In the genomic region with DNA sequence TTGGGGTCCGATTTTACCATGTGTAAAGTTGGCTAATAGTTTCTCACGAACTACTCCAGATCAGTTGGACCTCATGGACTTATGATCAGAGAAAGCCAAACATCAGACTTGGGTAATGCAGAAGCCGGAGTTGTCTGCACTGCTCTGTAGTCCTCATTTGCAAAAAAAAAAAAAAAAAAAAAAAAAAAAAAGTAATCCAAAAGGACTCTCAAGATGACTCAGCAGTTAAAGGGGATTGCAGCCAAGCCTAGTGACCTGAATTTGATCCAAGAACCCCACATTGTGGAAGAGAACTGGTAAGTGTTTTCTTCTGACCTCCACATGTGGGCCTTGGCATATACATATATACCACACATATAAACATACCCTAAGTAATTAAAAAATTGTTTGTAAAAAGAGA, we compare ENCODE assay signal across 19 mouse cellular contexts.
DNase-seq lines count a peak whose midpoint lies in the region; TF ChIP-seq lines count a peak whose summit lies in the region.
"Had no signal": no experiment of that assay in that cellular context is flagged by ENCODE, and none has a peak within 500 bp of the region (broad histone marks: within the 10 kb centered on the region; RNA-seq: fewer than 3 reads in every experiment).

No protein-coding gene starts in this region.

- H3K4me2 ChIP-seq in CH12.LX (ENCODE audit: insufficient read depth, low read depth, poor library complexity, severe bottlenecking): no peak overlapping the region
- H3K4me2 ChIP-seq: embryonic facial prominence, embryonic 13.5 days; embryonic facial prominence, embryonic 15.5 days; forebrain, embryonic 12.5 days had no signal

- TF ChIP-seq POLR2A in CH12.LX (IDR thresholded peaks at IDR 0.05; ENCODE audit: low read depth, low read length): no peak
- TF ChIP-seq POLR2A in MEL (IDR thresholded peaks at IDR 0.05; ENCODE audit: control insufficient read depth in 1 of 2, insufficient read depth in 1 of 2, low read depth in 1 of 2, low read length in 2 of 2, poor library complexity in 1 of 2): no peak

- no peak overlapping the region for H3K27ac ChIP-seq in CH12.LX (ENCODE audit: insufficient read depth, low read depth)
- no peak overlapping the region for H3K27ac ChIP-seq in MEL (ENCODE audit: control insufficient read depth, low read depth, low read length)
- H3K27ac ChIP-seq: embryonic facial prominence, embryonic 13.5 days; embryonic facial prominence, embryonic 15.5 days; forebrain, embryonic 10.5 days; forebrain, embryonic 12.5 days had no signal

- H3K36me3 ChIP-seq in CH12.LX (replicated peaks in 1 of 2; ENCODE audit: control insufficient read depth in 1 of 2, insufficient read depth in 1 of 2, low read length in 1 of 2) (no peaks in the 10 kb centered on the region), MEL (ENCODE audit: control insufficient read depth in 1 of 2, insufficient read depth in 2 of 2, low read length in 2 of 2) (no peaks in the 10 kb centered on the region)
- H3K36me3 ChIP-seq: embryonic facial prominence, embryonic 13.5 days; embryonic facial prominence, embryonic 15.5 days; forebrain, embryonic 10.5 days; forebrain, embryonic 12.5 days; G1E had no signal

- no peak for TF ChIP-seq RAD21 in CH12.LX (IDR thresholded peaks at IDR 0.05; ENCODE audit: low read depth, low read length)
- TF ChIP-seq RAD21 in MEL (IDR thresholded peaks at IDR 0.05; ENCODE audit: low read depth, low read length): no peak

- dilution Hi-C loops in CH12.LX (cut with MboI; ENCODE audit: extremely low pct_ligation_motif_present, extremely low pct_unique_long_range_greater_than_20kb, low sequenced_read_pairs): no loop called here

- H3K4me1 ChIP-seq in CH12.LX (ENCODE audit: control insufficient read depth in 1 of 2, insufficient read depth in 2 of 2) (no peaks in the 10 kb centered on the region; a peak in 1 of 4 replicates), MEL (ENCODE audit: control insufficient read depth in 1 of 2, insufficient read depth in 2 of 2, low read length in 2 of 2) (no peaks in the 10 kb centered on the region)
- H3K4me1 ChIP-seq: forebrain, embryonic 10.5 days; forebrain, embryonic 12.5 days had no signal

- DNase-seq in CH12.LX (ENCODE audit: extremely low read depth): no peak
- no peak for DNase-seq in MEL (ENCODE audit: low read depth, low spot score)
- DNase-seq in NIH3T3 (ENCODE audit: low read depth): peak; percentile 3
- no peak for DNase-seq in kidney, postnatal 10 days
- DNase-seq in T-cell, adult 2 months (ENCODE audit: low spot score): no peak
- DNase-seq: adrenal gland, postnatal 10 days; cerebellum, adult 11 months; cerebellum, adult 18-20 months; cerebellum, adult 8-10 months; cerebellum, adult 9-11 months; cerebellum, postnatal 14 days; cerebellum, postnatal 36 days; embryo, embryonic 11 days had no signal

- TF ChIP-seq EP300 in CH12.LX (IDR thresholded peaks at IDR 0.05; ENCODE audit: low read length): no peak
- no peak for TF ChIP-seq EP300 in MEL (IDR thresholded peaks at IDR 0.05; ENCODE audit: low read depth in 1 of 2, low read length in 2 of 2)

- no peak overlapping the region for H3K4me3 ChIP-seq in CH12.LX (replicated peaks in 1 of 3; ENCODE audit: low read depth in 2 of 3, low read length in 2 of 3, poor library complexity in 1 of 3)
- H3K4me3 ChIP-seq in MEL (ENCODE audit: control insufficient read depth in 1 of 2, insufficient read depth in 1 of 2, low read depth in 2 of 2, low read length in 2 of 2): no peak overlapping the region
- H3K4me3 ChIP-seq: embryonic facial prominence, embryonic 13.5 days; embryonic facial prominence, embryonic 15.5 days; erythroblast, embryonic 14.5 days; forebrain, embryonic 10.5 days; forebrain, embryonic 12.5 days had no signal

- no peak overlapping the region for H3K9ac ChIP-seq in CH12.LX (ENCODE audit: insufficient read depth, low read depth)
- no peak overlapping the region for H3K9ac ChIP-seq in MEL (ENCODE audit: control insufficient read depth, low read depth, low read length, poor library complexity, severe bottlenecking)
- H3K9ac ChIP-seq: embryonic facial prominence, embryonic 13.5 days; embryonic facial prominence, embryonic 15.5 days; forebrain, embryonic 12.5 days had no signal

- H3K9me3 ChIP-seq in CH12.LX (replicated peaks; ENCODE audit: low read length) (peaks cover 6% of the 10 kb centered on the region), MEL (replicated peaks; ENCODE audit: insufficient read depth, low read length) (no peaks in the 10 kb centered on the region)
- H3K9me3 ChIP-seq: embryonic facial prominence, embryonic 13.5 days; embryonic facial prominence, embryonic 15.5 days; forebrain, embryonic 10.5 days; forebrain, embryonic 12.5 days had no signal

- H3K27me3 ChIP-seq in CH12.LX (replicated peaks) (no peaks in the 10 kb centered on the region), MEL (ENCODE audit: control insufficient read depth in 1 of 2, insufficient read depth in 2 of 2, low read length in 2 of 2) (peaks cover 0 to 2% of the 10 kb centered on the region in 2 experiments; a peak in 2 of 4 replicates)
- H3K27me3 ChIP-seq: embryonic facial prominence, embryonic 13.5 days; embryonic facial prominence, embryonic 15.5 days; forebrain, embryonic 12.5 days had no signal

- in situ Hi-C loops in CH12.LX (cut with MboI; ENCODE audit: low pct_ligation_motif_present, low pct_unique_long_range_greater_than_20kb, low sequenced_read_pairs): no loop called here

- no peaks in the 10 kb centered on the region for H3K79me2 ChIP-seq in CH12.LX (replicated peaks; ENCODE audit: control insufficient read depth, extremely low read depth, insufficient read depth, poor library complexity, severe bottlenecking)
- H3K79me2 ChIP-seq in MEL (ENCODE audit: control insufficient read depth, insufficient read depth, low read length, poor library complexity): no peaks in the 10 kb centered on the region

- TF ChIP-seq CTCF in CH12.LX (conservative IDR thresholded peaks at IDR 0.05 in 1 of 2, IDR thresholded peaks at IDR 0.05 in 1 of 2; ENCODE audit: low read depth in 2 of 2, low read length in 2 of 2) (no peak), MEL (IDR thresholded peaks at IDR 0.05 in 2 of 3, conservative IDR thresholded peaks at IDR 0.05 in 1 of 3; ENCODE audit: control insufficient read depth in 1 of 3, insufficient read depth in 1 of 3, low read depth in 2 of 3, low read length in 3 of 3, poor library complexity in 1 of 3, severe bottlenecking in 1 of 3) (no peak)

TF ChIP-seq in CH12.LX, 34 proteins besides CTCF, POLR2A, EP300 and RAD21:
- TF ChIP-seq ZNF384 (IDR thresholded peaks at IDR 0.05; ENCODE audit: low read depth, low read length) (peak; percentile 84), NRF1 (IDR thresholded peaks at IDR 0.05; ENCODE audit: low read depth, low read length) (no peak)

TF ChIP-seq in MEL, 35 proteins besides CTCF, POLR2A, EP300 and RAD21:
- TF ChIP-seq CHD2 (IDR thresholded peaks at IDR 0.05; ENCODE audit: low read length): no peak
- TF ChIP-seq SIN3A (IDR thresholded peaks at IDR 0.05; ENCODE audit: low read length): no peak
- TF ChIP-seq ZNF384 (IDR thresholded peaks at IDR 0.05; ENCODE audit: low read depth, low read length): peak; percentile 64
- TF ChIP-seq ZC3H11A (IDR thresholded peaks at IDR 0.05; ENCODE audit: low read depth, low read length): no peak
- no peak for TF ChIP-seq MEF2A (IDR thresholded peaks at IDR 0.05; ENCODE audit: extremely low read depth, insufficient replicate concordance, low read depth, low read length, poor library complexity, severe bottlenecking)
TF ChIP-seq in MEL: peak in this region for 1.
